Mouse (Mus musculus): Measurements from ENCODE around the gene Exoc5.

The Exoc5 gene

DNA sequence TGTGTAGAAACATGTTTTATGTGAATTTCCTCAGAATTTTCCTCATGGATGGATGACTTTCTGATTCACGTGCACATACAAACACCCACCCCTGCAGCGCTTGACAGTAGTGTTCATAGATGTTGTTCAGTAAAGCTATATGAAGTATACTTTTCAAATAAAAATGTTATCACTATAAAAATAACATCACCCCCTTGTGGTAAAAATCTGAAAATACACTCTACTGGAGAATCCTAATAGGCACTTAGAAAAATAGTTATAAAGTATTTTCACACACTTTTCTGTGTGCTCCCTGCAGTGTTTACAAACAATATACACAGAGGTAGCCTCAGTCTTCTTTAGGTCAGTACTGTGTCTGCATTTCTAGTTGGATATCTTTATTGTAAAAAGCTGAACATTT lies 58.5 kb downstream of the Exoc5 start:
- no peak for DNase-seq (ENCODE audit: low read depth, low spot score)

DNA sequence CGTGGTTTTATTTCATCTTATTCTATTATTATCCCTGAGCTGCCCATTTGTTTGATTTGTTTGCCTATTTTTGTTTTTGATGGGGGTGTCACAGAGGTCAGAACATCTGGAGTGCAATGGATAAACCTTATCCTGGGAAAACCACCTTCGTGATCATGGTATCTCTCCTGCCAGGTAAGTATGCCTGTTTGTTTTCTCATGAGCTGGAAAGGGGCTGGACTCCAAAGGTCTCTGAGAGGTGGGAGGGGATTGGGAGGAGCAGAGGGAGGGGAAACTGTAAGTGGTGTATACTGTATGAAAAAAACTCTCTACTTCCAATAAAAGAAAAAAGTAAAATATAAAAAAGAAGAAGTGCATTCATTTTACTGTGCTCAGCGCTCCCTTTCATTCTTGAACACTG lies 64.8 kb downstream of the Exoc5 start:
- DNase-seq (ENCODE audit: low read depth, low spot score), result no peak

DNA sequence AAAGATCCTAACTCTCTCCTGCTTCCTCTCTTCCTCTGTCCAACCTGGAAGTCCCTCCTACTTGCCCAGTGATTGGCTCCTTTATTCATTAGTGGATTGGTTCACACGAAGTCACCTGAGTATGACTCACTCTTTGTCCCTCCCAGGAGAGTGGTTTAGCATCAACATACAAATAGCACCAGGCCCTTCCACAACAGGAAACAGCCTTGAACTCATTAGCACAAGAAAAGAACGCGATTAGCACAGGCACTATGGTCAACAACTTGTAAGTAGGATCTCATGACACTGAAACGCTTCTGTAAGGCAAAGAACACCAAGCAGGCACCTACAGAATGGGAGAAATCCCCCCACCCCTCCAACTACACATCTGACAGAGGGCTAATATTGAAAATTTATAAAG lies 67.7 kb downstream of the Exoc5 start:
- peak; percentile 99 for DNase-seq (ENCODE audit: low read depth, low spot score)

DNA sequence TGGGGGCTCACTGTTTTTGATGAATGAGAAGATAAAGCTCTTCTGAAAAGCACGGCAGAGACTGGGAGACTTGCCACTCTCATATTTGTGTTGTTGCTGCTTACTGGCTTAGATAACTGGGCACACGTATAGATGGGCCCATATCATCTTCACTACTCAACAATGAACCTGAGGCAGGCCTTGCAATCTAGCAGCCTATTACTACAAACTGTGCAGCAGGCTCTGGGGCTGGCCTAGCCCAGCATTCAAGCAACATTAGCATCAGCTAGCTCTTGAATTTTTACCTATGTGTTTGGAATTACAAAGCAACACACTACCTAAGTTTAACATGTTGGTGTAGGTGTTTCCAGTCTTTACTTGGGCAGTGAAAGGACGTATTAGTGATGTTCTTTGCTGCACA lies 72.6 kb downstream of the Exoc5 start:
- DNase-seq (ENCODE audit: low read depth, low spot score), result no peak

DNA sequence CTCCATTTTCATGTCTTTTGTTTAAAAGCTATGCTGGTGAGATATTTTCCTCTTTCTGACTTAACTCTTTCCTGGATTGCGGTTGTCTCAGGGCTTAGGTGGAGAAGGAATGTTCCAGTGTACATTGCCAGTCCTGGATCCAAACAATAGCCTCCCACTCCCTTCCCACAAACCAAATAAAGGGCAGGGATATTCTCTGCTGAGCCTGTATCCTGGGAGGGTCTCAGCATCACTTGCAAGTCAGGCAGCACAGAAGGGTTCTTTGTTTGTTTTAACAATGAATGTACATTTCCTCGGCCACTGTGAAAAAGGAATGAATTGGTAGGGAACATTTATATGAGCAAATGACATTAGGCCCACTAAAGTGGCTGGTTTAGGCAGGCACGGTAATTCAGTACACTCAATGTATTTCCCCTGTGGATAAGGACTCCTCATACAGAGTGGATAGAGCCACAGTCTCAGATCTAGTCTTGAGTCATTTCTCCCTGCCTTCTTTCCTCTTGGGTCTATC lies 74.3 kb downstream of the Exoc5 start:
- DNase-seq (ENCODE audit: low read depth, low spot score), result no peak

DNA sequence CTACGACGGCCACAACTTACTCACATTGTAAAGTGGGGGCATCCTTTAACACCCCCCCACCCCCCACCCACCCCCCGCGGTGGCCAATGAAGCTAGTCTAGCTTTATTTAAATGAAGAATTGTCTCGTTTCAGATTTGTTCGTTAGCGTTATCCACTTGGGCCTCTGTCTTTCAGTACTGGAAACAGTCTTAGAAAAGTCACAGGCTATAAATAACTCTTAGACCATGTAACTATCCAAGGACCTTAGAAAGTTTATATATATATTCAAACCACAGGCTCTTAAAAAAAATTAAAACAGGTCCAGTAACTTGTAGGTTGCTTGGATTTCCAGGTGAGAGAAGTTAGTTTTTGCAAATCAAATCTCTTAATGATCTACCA lies 75.3 kb downstream of the Exoc5 start:
- no peak for DNase-seq (ENCODE audit: low read depth, low spot score)

DNA sequence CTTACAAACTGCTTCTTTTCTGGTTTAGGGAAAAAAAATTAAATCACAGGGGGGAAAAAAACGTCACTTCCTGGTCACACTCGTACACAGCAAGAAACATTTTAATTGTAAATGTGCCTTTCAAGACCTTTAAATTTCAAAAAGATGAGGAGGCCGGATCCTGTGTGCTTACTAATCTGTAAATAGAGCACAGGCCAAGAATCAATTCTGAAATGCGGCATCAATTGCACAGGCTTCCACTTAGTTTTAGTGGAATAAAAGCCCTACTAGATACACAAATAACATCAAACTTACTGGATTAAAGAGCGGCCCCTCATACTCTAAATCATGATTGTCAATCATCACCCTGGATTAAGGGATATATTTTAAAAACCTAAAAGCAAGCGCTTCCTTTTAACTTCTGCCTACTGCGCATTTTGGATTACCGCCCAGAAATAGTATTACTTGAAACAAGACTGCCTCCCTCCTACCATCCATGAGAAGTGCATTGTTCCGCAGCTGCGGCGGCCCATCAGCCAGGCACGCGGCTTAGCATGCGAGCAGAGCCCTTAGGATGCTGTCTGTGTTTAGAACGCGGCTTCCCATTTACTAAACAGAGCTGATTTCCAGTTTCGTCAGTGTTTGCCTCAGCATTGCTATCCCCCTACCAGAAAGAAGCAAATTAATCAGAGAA lies 75.8 kb downstream of the Exoc5 start:
- DNase-seq (ENCODE audit: low read depth, low spot score), result peak; percentile 66

DNA sequence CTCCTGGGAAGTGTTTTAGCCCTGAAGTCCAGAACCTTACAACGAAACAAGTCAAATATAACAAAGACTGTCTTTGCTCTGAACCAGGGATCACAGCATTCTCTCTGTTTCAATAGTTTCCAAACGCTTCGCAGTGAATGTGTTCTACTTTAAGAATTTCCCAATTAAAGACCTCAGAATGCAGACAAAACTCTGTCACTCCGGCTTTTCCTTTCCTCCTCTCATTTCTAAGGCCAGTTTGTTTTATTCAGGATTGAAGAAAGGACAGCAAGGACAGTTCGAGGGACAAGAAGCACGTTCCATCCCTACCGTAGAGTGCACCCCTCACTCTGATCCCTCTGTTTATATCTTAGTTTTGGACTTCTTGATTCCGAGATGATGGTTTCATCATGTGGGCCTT lies 76.6 kb downstream of the Exoc5 start:
- DNase-seq (ENCODE audit: low read depth, low spot score), result no peak

DNA sequence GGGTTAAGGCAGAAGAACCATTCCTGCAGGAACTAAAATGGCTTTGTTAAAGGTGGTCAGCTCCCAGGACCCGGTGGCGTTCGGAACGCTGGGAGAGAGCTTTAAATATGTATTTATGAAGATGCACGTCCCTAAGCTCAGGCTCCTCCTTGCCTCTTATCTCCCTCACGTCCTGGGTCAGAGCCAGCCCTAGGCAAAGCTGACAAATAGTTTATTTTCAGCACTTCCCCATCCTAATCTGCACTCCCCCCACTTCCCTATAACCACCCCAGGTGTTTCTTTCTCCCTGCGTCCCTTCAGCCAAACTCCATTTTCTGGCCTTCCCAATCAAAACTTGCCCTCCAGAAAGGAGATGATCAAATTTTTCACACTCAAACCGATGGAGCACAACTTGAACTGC lies 80.2 kb downstream of the Exoc5 start:
- DNase-seq (ENCODE audit: low read depth, low spot score), result no peak

DNA sequence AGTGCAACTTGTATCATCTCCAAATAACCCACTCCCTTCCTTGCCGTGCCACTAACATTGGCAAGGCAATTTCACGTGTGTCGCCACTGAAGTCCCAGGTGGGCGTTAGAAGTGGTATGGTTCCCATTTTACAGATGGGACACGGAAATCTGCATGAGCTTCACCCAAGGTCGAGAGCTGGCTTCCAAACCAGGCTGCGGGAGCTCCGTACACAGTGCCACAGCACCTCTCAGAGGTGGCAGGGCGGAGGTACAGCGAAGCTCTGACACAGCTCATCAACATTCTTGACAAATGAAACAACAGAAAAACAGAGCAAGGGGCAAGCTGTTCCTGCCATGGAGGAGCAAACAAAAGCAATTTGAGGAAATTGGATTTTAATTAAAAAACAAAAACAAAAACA lies 80.8 kb downstream of the Exoc5 start:
- peak; percentile 32 for DNase-seq (ENCODE audit: low read depth, low spot score)

DNA sequence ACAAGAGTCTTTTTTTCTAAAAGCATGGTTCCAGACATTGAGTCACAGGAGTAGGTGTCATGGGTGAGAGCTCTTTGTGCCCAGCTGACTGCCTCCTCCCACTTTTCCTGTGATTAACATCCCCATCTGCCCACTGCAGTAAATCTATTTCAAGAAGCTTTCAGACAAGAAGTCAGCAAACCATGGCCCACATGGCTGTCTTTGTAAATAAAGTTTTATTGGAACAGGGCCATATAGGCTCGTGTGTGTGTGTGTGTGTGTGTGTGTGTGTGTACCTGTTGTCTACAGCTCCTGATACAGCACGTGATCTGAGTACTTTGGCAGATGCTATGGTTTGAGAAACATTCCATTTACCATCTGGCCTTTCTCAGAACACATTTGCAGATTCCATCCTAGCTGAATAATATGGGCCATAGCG lies 87.5 kb downstream of the Exoc5 start:
- no peak for DNase-seq (ENCODE audit: low read depth, low spot score)

DNA sequence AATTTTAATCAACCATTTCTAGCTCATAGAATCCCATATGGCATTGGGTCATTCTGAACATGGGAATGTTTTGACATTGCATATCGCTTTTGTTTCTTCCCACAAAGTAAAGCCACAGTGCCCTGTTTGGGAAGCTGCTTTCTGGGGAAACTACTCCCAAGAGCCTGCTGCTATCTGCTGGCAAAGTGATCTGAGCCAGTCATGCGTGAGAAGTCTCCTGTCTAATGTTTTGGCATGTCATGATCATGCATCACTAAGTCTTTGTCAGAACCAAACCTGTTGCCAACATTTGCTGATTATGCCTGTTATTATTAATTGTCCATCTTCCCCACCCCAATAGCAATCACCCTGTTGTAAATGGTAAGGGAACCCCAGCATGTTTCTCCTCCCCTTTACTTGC lies 94.9 kb downstream of the Exoc5 start:
- DNase-seq (ENCODE audit: low read depth, low spot score), result no peak

DNA sequence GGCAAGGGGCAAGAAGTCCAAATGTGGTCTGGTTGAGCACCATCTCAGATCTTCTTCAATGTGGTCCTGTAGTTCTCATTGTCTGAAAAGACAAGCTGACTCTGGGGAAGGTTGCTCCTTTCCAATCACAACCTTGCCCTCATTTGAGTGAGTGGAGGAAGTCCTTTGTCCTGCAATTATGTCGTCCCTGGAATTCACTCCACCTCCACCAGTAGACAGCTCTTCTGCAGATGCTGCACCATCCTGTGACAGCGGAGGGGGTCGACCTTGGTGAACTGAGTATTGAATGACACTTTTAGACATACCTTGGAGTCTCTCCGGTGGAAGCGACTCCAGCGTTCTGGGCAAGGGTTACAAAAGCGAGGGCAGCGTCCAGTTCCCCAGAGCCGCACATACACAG lies 97.8 kb downstream of the Exoc5 start:
- DNase-seq (ENCODE audit: low read depth, low spot score), result peak; percentile 64
